Comparison of ENCODE assay signal across 11 mouse cellular contexts in genomic region chr3:151417688-151418572, GRCm38 (mm10). TPM values are rescaled to one million over a fixed set of nuclear protein-coding genes. Genes with fewer than 3 reads are reported as not detected.
DNase-seq lines count a peak whose midpoint lies in the region; ATAC-seq and TF ChIP-seq lines count a peak whose summit lies in the region.
"Had no signal": no experiment of that assay in that cellular context is flagged by ENCODE, and none has a peak within 500 bp of the region (broad histone marks: within the 10 kb centered on the region; RNA-seq: fewer than 3 reads in every experiment).

No protein-coding gene starts in this region.

- 0 out of 4 replicates have a peak, but pooled peaks of 1 of the 2 experiments have one; percentile 21 for TF ChIP-seq EP300 in MEL (IDR thresholded peaks at IDR 0.05; ENCODE audit: low read depth in 1 of 2, low read length in 2 of 2)

- 41% methylated on average over 12 of the region's 12 CpGs for WGBS in heart, embryonic 15.5 days
- 56% methylated on average over 12 of the region's 12 CpGs for WGBS in hindbrain, embryonic 16.5 days

- no peak for TF ChIP-seq CTCF in MEL (IDR thresholded peaks at IDR 0.05 in 2 of 3, conservative IDR thresholded peaks at IDR 0.05 in 1 of 3; ENCODE audit: control insufficient read depth in 1 of 3, insufficient read depth in 1 of 3, low read depth in 2 of 3, low read length in 3 of 3, poor library complexity in 1 of 3, severe bottlenecking in 1 of 3)

- H3K4me3 ChIP-seq in heart, embryonic 15.5 days, result no peak overlapping the region
- no peak overlapping the region for H3K4me3 ChIP-seq in MEL (ENCODE audit: control insufficient read depth in 1 of 2, insufficient read depth in 1 of 2, low read depth in 2 of 2, low read length in 2 of 2)
- H3K4me3 ChIP-seq in hindbrain, embryonic 16.5 days (ENCODE audit: low read length), result no peak overlapping the region
- H3K4me3 ChIP-seq: intestine, embryonic 15.5 days had no signal

- no peak for TF ChIP-seq POLR2A in MEL (IDR thresholded peaks at IDR 0.05; ENCODE audit: control insufficient read depth in 1 of 2, insufficient read depth in 1 of 2, low read depth in 1 of 2, low read length in 2 of 2, poor library complexity in 1 of 2)

- peak; percentile 46 for DNase-seq in adrenal gland, adult 2 months
- DNase-seq in adrenal gland, postnatal 10 days, result no peak
- no peak for DNase-seq in heart, postnatal 25 days (ENCODE audit: low spot score)
- peak; percentile 4 for DNase-seq in MEL (ENCODE audit: low read depth, low spot score)
- no peak for DNase-seq in urinary bladder, adult 18-20 months (ENCODE audit: low spot score in 2 of 2)
- no peak for DNase-seq in spleen, adult 12 weeks (ENCODE audit: low spot score)
- DNase-seq: cerebellum, adult 9-11 months had no signal

- TF ChIP-seq RAD21 in MEL (IDR thresholded peaks at IDR 0.05; ENCODE audit: low read depth, low read length), result no peak

- no peak for ATAC-seq in heart, embryonic 15.5 days (replicated peaks; ENCODE audit: insufficient number of reproducible peaks, insufficient read depth, low FRiP score, low read depth)
- ATAC-seq in hindbrain, embryonic 16.5 days, result peak; percentile 58; the same call in 1 of the 2 replicates
- ATAC-seq: intestine, embryonic 15.5 days had no signal

- no peaks in the 10 kb centered on the region for H3K79me2 ChIP-seq in MEL (ENCODE audit: control insufficient read depth, insufficient read depth, low read length, poor library complexity)

- no peaks in the 10 kb centered on the region; the same call in 1 of the 2 replicates for H3K4me1 ChIP-seq in heart, embryonic 15.5 days (replicated peaks)
- no peaks in the 10 kb centered on the region for H3K4me1 ChIP-seq in MEL (ENCODE audit: control insufficient read depth in 1 of 2, insufficient read depth in 2 of 2, low read length in 2 of 2)
- no peaks in the 10 kb centered on the region for H3K4me1 ChIP-seq in hindbrain, embryonic 16.5 days (ENCODE audit: control insufficient read depth, insufficient read depth, low read depth, low read length)
- H3K4me1 ChIP-seq: intestine, embryonic 15.5 days had no signal

- no peaks in the 10 kb centered on the region for H3K36me3 ChIP-seq in heart, embryonic 15.5 days
- H3K36me3 ChIP-seq in MEL (ENCODE audit: control insufficient read depth in 1 of 2, insufficient read depth in 2 of 2, low read length in 2 of 2), result no peaks in the 10 kb centered on the region
- H3K36me3 ChIP-seq in hindbrain, embryonic 16.5 days (ENCODE audit: control insufficient read depth, insufficient read depth, low read length), result no peaks in the 10 kb centered on the region
- H3K36me3 ChIP-seq: intestine, embryonic 15.5 days had no signal

- no peaks in the 10 kb centered on the region for H3K27me3 ChIP-seq in heart, embryonic 15.5 days
- no peaks in the 10 kb centered on the region for H3K27me3 ChIP-seq in MEL (ENCODE audit: control insufficient read depth in 1 of 2, insufficient read depth in 2 of 2, low read length in 2 of 2)
- H3K27me3 ChIP-seq in hindbrain, embryonic 16.5 days (replicated peaks; ENCODE audit: control insufficient read depth, insufficient read depth, low read length), result no peaks in the 10 kb centered on the region
- H3K27me3 ChIP-seq: intestine, embryonic 15.5 days had no signal

- intact Hi-C loops in heart, postnatal 25 days (cut with DNase I), result no loop called here

- H3K27ac ChIP-seq in heart, embryonic 15.5 days, result no peak overlapping the region
- H3K27ac ChIP-seq in MEL (ENCODE audit: control insufficient read depth, low read depth, low read length), result no peak overlapping the region
- no peak overlapping the region for H3K27ac ChIP-seq in hindbrain, embryonic 16.5 days (ENCODE audit: low read depth, low read length)
- H3K27ac ChIP-seq: intestine, embryonic 15.5 days; liver, embryonic 14.5 days had no signal

- no peaks in the 10 kb centered on the region for H3K9me3 ChIP-seq in heart, embryonic 15.5 days (replicated peaks)
- H3K9me3 ChIP-seq in MEL (replicated peaks; ENCODE audit: insufficient read depth, low read length), result no peaks in the 10 kb centered on the region
- H3K9me3 ChIP-seq in hindbrain, embryonic 16.5 days (ENCODE audit: control insufficient read depth, low read length), result no peaks in the 10 kb centered on the region
- H3K9me3 ChIP-seq: intestine, embryonic 15.5 days had no signal

- H3K9ac ChIP-seq in heart, embryonic 15.5 days, result no peak overlapping the region
- no peak overlapping the region for H3K9ac ChIP-seq in MEL (ENCODE audit: control insufficient read depth, low read depth, low read length, poor library complexity, severe bottlenecking)
- no peak overlapping the region for H3K9ac ChIP-seq in hindbrain, embryonic 16.5 days (ENCODE audit: low read depth, low read length)
- H3K9ac ChIP-seq: intestine, embryonic 15.5 days; liver, embryonic 14.5 days had no signal

- H3K4me2 ChIP-seq in heart, embryonic 15.5 days, result 0 out of 2 replicates have a peak overlapping the region, but pooled peaks have one; percentile 15
- H3K4me2 ChIP-seq in hindbrain, embryonic 16.5 days (ENCODE audit: low read length), result peak overlapping the region; percentile 4; the same call in 1 of the 2 replicates
- H3K4me2 ChIP-seq: intestine, embryonic 15.5 days had no signal

TF ChIP-seq in MEL, 35 proteins besides CTCF, POLR2A, EP300 and RAD21:
- no peak for TF ChIP-seq ZMIZ1 (IDR thresholded peaks at IDR 0.05; ENCODE audit: low read depth, low read length)
- no peak for TF ChIP-seq KAT2A (conservative IDR thresholded peaks at IDR 0.05; ENCODE audit: low read depth, low read length)
- no peak for TF ChIP-seq MXI1 (IDR thresholded peaks at IDR 0.05; ENCODE audit: low read depth, low read length)
- no peak for TF ChIP-seq SMC3 (IDR thresholded peaks at IDR 0.05; ENCODE audit: low read depth, low read length)
- no peak for TF ChIP-seq RCOR1 (IDR thresholded peaks at IDR 0.05; ENCODE audit: low read depth, low read length)
- no peak for TF ChIP-seq TBP (IDR thresholded peaks at IDR 0.05; ENCODE audit: low read depth, low read length)
- no peak for TF ChIP-seq ELF1 (IDR thresholded peaks at IDR 0.05; ENCODE audit: low read depth, low read length)
- no peak for TF ChIP-seq UBTF (IDR thresholded peaks at IDR 0.05; ENCODE audit: borderline replicate concordance, insufficient read depth, low read depth, low read length)
- no peak for TF ChIP-seq ETS1 (IDR thresholded peaks at IDR 0.05; ENCODE audit: low read depth, low read length)
- no peak for TF ChIP-seq ZNF384 (IDR thresholded peaks at IDR 0.05; ENCODE audit: low read depth, low read length)
- TF ChIP-seq NELFE (IDR thresholded peaks at IDR 0.05; ENCODE audit: low read depth, low read length), result no peak
- no peak for TF ChIP-seq NRF1 (IDR thresholded peaks at IDR 0.05; ENCODE audit: insufficient read depth, low read depth, low read length, poor library complexity, severe bottlenecking)
- no peak for TF ChIP-seq TAL1 (IDR thresholded peaks at IDR 0.05; ENCODE audit: low read length)
- TF ChIP-seq HCFC1 (IDR thresholded peaks at IDR 0.05; ENCODE audit: low read depth, low read length), result no peak
- TF ChIP-seq SIN3A (IDR thresholded peaks at IDR 0.05; ENCODE audit: low read length), result no peak
- TF ChIP-seq POLR2AphosphoS5 (IDR thresholded peaks at IDR 0.05; ENCODE audit: borderline replicate concordance, low read depth, low read length), result no peak
- TF ChIP-seq ZC3H11A (IDR thresholded peaks at IDR 0.05; ENCODE audit: low read depth, low read length), result no peak
- no peak for TF ChIP-seq USF2 (IDR thresholded peaks at IDR 0.05; ENCODE audit: borderline replicate concordance in 1 of 2, insufficient read depth in 1 of 2, low read depth in 1 of 2, low read length in 2 of 2)

RNA-seq across cellular contexts. Expression of gene Adgrl4, which starts 19.8 kb away (rescaled TPM):
- total RNA-seq in adrenal gland, adult 2 months (2021), result 10 to 100 TPM; 78.7 to 87.4 TPM
- polyA plus RNA-seq in adrenal gland, adult 2 months (2012; rRNA removed), result 3.4 and 6.7 TPM in 2 replicates
- total RNA-seq in adrenal gland, postnatal 10 days (2021), result 10 to 100 TPM; 53.9 to 57.3 TPM
- polyA plus RNA-seq in heart, embryonic 15.5 days (2015; fragmentation: Nextera tagmentation; extraction: Ambion mirVana), result 15.2 and 17.7 TPM in 2 replicates
- total RNA-seq in heart, postnatal 25 days (2021), result 10 to 100 TPM; 74.5 to 88.8 TPM
- not detected in 2 replicates for total RNA-seq in MEL (2012; rRNA removed)
- polyA plus RNA-seq in MEL (2012; ENCODE audit: insufficient read depth in 1 of 2, insufficient read length in 2 of 2, low read depth in 1 of 2, low replicate concordance in 2 of 2, missing spikeins in 1 of 2), result not detected
- polyA plus RNA-seq in hindbrain, embryonic 16.5 days (2015; fragmentation: Nextera tagmentation; extraction: Ambion mirVana), result 14.7 and 16.0 TPM in 2 replicates

Comparison
In these comparisons a context has a peak if more than half of its experiments do, and no peak if none do; other contexts are left out.
1. DNase-seq: peak in adrenal gland, adult 2 months (single experiment) and MEL (single experiment); none in adrenal gland, postnatal 10 days (single experiment), heart, postnatal 25 days (single experiment), urinary bladder, adult 18-20 months (0 of 2) and spleen, adult 12 weeks (single experiment).
2. RNA of gene Adgrl4, which starts 19.8 kb away (total RNA-seq): 74.5 to 88.8 TPM in heart, postnatal 25 days, 78.7 to 87.4 TPM in adrenal gland, adult 2 months and 53.9 to 57.3 TPM in adrenal gland, postnatal 10 days; not detected in MEL; every median in the first group is over 10 times any median in the second.